Mouse (Mus musculus) midbrain, embryonic 10.5 days (tissue): Measurements from ENCODE around the gene Tmcc2. TPM values are rescaled to one million over a fixed set of nuclear protein-coding genes. Genes with fewer than 3 reads are reported as not detected.

Experiments used
- DNase-seq: peaks from one replicate; pipeline ENCODE4 v3.0.0-alpha.2; 2017; ENCODE audit warnings: low spot score
- H3K27ac ChIP-seq: fragments of 300-500 bp; sonication (generic); replicated peaks from 2 replicates; pipeline ENCODE4 v1.5.1; 2016; ENCODE audit warnings: mild to moderate bottlenecking
- H3K27me3 ChIP-seq: fragments of 300-500 bp; sonication (generic); 2 replicates; pipeline ENCODE4 v1.6.1; 2016; ENCODE audit warnings: low read depth, mild to moderate bottlenecking; ENCODE audit not compliant: poor library complexity, severe bottlenecking
- H3K36me3 ChIP-seq: fragments of 300-500 bp; sonication (generic); 2 replicates; pipeline ENCODE4 v1.6.1; 2016; ENCODE audit warnings: mild to moderate bottlenecking, moderate library complexity
- H3K4me1 ChIP-seq: fragments of 300-500 bp; sonication (generic); 2 replicates; pipeline ENCODE4 v1.6.1; 2016
- H3K4me3 ChIP-seq: fragments of 300-500 bp; sonication (generic); 2 replicates; pipeline ENCODE4 v1.5.1; 2016; ENCODE audit warnings: mild to moderate bottlenecking, moderate library complexity
- H3K9me3 ChIP-seq: fragments of 300-500 bp; sonication (generic); replicated peaks from 2 replicates; pipeline ENCODE4 v1.6.1; 2016; ENCODE audit warnings: mild to moderate bottlenecking
- WGBS: fragments of 180-500 bp; shearing (Covaris S2); methylation state at CpG from one replicate; pipeline ENCODE4 v1.1.7; 2016; 5-methylcytosine and 5-hydroxymethylcytosine counted together
- polyA plus RNA-seq: library from polyadenylated mRNA; unstranded; fragments of >200 nt; fragmentation: Nextera tagmentation; extraction: Ambion mirVana; gene quantifications from 2 replicates; pipeline ENCODE4 v1.2.1, GENCODE M21; 2016

Gene Tmcc2
- polyA plus RNA-seq, 1 experiment from 2014 or later, result 9.6 TPM

DNA sequence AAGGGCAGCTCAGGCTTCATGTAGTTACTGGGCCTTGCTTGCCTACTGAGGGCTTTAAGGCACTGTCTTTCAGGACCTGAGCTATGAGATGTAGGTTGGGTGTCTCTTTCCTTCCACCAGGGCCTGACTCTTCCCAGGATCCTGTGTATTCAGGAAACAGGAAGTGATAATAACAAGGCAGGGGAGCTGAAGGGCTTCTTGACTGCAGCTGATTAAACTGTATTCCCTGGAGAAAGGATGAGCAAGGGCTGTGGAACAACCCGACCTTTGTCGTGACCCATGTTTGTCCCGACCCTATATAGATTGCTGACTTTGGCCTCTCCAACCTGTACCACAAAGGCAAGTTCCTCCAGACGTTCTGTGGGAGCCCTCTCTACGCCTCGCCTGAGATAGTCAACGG, 61.4 kb downstream of the Tmcc2 start:
- H3K36me3 ChIP-seq, result peaks cover 88% of the 10 kb centered on the region
- H3K4me1 ChIP-seq, result peaks cover 98% of the 10 kb centered on the region
- no peak for DNase-seq
- peak overlapping the region; percentile 91 for H3K27ac ChIP-seq
- 84% methylated on average over 7 of the region's 7 CpGs for WGBS
- H3K4me3 ChIP-seq, result no peak overlapping the region
- H3K9me3 ChIP-seq, result no peaks in the 10 kb centered on the region
- H3K27me3 ChIP-seq, result no peaks in the 10 kb centered on the region

DNA sequence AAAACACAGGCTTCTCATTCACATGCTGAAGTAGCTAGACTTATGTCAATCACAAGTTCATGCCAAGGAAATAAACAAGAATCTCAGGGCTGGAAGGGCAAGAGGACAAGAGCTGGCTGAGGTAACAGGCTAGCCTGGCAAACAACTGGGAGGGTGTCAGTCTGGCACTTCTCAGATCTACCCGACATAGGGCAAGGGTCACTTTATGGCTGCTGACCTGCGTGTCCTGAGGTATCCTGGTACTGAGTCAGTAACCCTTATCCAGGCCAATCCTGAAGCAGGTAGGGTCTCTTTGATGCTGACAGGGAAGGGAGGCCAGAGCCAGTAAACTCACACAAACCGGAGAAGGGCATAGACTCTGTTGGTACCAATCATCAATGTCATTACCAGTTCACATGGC, 62.5 kb downstream of the Tmcc2 start:
- H3K4me3 ChIP-seq, result no peak overlapping the region
- peaks cover 97% of the 10 kb centered on the region for H3K36me3 ChIP-seq
- no peak for DNase-seq
- no peaks in the 10 kb centered on the region for H3K9me3 ChIP-seq
- H3K4me1 ChIP-seq, result peaks cover 98% of the 10 kb centered on the region
- WGBS, result 80% methylated on average over 3 of the region's 3 CpGs
- H3K27ac ChIP-seq, result peak overlapping the region; percentile 58; the same call in 1 of the 2 replicates
- H3K27me3 ChIP-seq, result no peaks in the 10 kb centered on the region

DNA sequence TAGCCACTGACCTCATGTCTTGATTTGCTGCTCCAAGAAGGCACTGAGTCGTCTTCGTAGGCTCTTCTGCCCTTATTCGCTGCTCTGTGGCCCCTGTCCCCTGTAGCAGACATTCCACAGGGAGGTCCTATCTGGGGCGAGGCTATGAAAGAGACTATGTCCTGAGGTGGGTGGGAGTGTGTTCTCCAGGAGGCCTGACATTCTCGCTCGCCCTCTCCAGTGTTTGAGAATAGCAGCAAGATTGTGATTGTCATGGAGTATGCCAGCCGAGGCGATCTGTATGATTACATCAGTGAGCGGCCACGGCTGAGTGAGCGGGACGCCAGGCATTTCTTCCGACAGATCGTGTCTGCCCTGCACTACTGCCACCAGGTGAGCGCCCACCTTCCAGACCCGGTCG, 63.6 kb downstream of the Tmcc2 start:
- Histone ChIP-seq H3K27ac (peak overlapping the region; percentile 95), H3K4me1 (peaks cover 98% of the 10 kb centered on the region), H3K9me3 (no peaks in the 10 kb centered on the region), H3K27me3 (no peaks in the 10 kb centered on the region), H3K4me3 (no peak overlapping the region), H3K36me3 (peaks cover 87% of the 10 kb centered on the region)
- DNase-seq, result no peak
- 90% methylated on average over 17 of the region's 17 CpGs for WGBS

DNA sequence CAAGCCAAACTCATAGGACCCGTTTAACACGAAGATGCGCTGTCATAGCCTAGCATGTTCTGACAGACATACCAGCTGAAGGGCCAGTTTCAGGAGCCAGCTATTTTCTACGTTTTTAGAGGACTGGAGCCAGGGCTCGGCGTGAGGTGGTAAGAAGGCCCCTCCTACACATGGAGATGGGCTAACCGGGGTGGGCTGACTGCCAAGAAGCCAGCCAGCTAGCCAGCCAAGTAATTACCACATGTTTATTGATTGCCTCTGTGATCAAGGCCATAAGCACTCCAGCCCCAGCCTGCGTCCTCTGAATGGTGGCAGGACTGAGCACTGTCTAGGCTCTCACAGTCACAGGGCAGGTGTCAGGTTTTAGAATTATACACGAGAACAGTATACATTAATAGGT, 64.3 kb downstream of the Tmcc2 start:
- WGBS, result 84% methylated on average over 9 of the region's 9 CpGs
- Histone ChIP-seq H3K36me3 (peaks cover 80% of the 10 kb centered on the region), H3K4me1 (peaks cover 98% of the 10 kb centered on the region), H3K27me3 (no peaks in the 10 kb centered on the region), H3K27ac (peak overlapping the region; percentile 95), H3K9me3 (no peaks in the 10 kb centered on the region), H3K4me3 (no peak overlapping the region)
- DNase-seq, result no peak

DNA sequence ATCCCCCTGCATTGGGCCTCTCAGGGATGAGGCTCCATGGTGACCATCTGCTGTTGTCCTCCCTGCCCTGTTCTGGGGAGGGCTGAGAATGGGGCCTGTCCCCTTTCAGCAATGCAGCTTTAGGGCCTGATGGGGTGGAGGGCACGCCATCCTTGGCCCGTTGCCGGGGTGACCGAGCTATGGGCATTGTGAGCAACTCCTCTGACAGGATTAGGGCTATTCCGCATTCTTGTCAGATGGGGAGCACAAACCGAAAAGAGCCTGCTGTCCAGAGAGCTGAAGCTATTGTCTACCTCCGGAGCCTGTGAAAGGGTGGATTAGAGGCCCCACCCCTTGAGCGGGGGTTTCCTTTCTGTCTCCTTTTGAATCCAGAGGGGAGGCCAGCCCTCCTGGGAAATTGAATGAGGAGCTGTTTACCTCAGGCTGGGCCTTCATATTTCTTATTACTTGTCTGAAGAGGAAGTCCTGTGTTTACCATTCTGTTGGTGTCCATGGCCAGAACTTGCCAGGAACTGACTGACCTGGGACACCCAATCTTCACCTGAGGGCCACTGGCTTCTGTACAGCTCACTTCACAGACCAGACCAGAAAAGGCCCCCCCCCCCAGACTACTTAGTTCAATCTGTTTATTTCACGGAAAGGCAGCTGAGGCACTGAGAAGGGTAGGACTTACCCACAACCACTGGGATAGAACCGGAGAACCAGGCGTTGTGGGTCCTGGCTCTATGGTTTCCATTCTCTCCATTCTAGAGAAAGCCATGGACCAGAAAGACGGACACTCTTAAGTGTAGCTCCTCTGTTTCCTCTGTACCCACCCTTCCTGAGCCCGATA, 68.2 kb downstream of the Tmcc2 start:
- Histone ChIP-seq H3K36me3 (peaks cover 81% of the 10 kb centered on the region), H3K4me3 (peak overlapping the region; percentile 88), H3K27me3 (no peaks in the 10 kb centered on the region), H3K9me3 (no peaks in the 10 kb centered on the region), H3K27ac (peak overlapping the region; percentile 95), H3K4me1 (peaks cover 100% of the 10 kb centered on the region)
- peak; percentile 99 for DNase-seq
- WGBS, result 8% methylated on average over 13 of the region's 13 CpGs

DNA sequence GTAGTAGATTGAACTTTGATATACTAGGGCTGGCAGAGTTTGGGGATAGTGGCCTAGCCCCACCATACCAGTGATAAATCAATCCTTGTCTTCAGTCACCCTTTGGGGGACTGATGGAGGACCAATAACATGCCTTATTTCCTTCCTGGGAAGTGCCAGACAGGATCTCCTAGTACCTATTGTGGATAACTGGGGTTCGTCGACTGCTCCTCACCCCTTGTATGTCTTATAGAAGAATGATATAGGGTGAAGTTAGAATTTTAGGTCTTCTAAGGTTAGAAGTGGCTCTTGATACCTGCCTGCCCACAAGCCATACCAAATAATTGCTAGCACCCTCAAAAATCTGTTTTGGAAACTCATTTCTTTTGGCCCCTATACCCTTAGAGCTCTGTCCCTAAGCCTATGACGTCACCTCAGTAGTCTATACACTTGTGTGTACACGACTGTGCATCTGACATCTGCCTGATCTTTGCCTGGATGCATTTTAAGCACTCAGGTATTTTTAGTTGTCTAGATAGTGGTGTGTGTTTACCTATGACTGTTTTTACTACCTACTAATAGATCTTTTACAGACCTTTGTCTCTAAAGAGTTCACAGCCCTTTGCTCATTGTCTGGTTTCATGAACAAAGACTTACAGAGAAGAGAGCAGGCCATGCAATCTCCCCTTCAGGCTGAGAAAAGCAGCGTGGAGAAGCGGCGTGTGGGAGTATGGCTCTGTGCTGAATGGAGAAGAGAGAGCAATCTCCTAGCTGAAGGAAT, 69.1 kb downstream of the Tmcc2 start:
- no peak for DNase-seq
- WGBS, result 24% methylated on average over 7 of the region's 7 CpGs
- Histone ChIP-seq H3K36me3 (peaks cover 78% of the 10 kb centered on the region), H3K9me3 (no peaks in the 10 kb centered on the region), H3K27me3 (no peaks in the 10 kb centered on the region), H3K4me3 (peak overlapping the region; percentile 88), H3K4me1 (peaks cover 100% of the 10 kb centered on the region), H3K27ac (peak overlapping the region; percentile 95)

DNA sequence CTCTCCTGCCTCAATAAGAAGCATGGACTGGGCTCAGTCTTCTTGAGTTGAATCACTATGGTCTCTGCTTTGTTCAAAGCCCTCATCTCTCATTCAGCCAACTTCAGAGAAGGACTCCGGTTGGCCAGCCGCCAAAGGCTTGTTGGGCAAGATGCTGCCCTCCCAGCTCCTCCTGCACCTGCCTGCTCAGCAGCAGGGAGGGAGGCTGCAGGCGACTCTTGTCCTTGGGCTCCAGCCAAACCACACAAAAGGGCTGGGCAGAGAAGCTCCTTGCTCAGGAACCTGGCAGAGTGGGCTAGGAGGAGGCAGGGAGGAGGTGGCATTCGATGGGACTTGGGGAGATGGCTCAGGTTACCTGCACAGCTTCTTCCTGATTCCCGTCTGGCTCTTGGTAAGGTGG, 71.8 kb downstream of the Tmcc2 start:
- WGBS, result 53% methylated on average over 5 of the region's 5 CpGs
- Histone ChIP-seq H3K4me3 (peak overlapping the region; percentile 88), H3K27me3 (peaks cover 13% of the 10 kb centered on the region), H3K27ac (peak overlapping the region; percentile 95), H3K4me1 (peaks cover 94% of the 10 kb centered on the region), H3K9me3 (no peaks in the 10 kb centered on the region), H3K36me3 (peaks cover 50% of the 10 kb centered on the region)
- peak; percentile 40 for DNase-seq

DNA sequence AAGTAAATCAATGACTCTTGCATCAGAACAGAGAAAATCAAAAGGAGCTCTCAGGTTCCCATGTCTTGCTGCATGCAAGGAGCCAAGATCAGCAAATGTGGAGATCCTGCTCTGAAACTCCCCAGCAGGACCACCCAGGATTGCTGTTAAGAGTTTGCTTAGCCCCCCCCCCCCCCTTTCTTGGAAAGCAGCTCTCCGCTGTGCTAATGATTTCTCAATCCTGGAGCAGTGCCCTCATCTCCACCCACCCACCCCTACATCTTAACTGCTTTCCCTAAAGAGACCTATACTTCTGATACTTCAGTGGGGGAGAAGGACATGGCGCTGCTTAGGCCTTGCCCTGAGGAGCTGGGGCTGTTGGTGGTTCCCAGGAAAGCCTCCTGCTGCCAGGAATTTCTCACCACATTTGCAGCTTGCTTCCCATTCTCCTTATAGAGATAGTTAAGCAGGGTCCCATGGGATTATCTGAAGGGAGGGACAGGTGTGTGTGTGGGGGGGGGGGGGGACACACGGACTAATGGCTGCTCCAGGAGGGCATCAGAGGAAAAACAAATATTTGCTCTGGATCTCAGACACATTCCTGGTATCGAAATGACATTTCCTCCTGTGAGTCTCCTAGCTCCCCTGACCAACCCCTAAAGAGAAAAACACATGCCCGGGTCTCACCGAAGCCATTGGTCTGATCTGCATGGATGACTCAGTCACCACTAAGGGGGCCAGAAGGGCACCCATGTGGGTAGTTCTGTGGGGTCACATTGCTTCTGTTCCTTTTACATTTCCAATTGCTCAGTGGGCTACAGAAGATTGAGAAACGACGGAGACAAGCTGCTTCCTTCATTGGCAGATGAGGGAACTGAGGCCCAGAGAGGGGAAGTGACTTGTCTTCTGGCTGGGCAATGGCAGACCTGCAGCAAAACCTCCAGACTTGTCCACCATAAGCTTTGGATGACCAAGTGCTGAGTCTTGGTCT, 72.9 kb downstream of the Tmcc2 start:
- Histone ChIP-seq H3K4me3 (peak overlapping the region; percentile 88), H3K27ac (peak overlapping the region; percentile 95), H3K36me3 (peaks cover 44% of the 10 kb centered on the region), H3K9me3 (no peaks in the 10 kb centered on the region), H3K27me3 (peaks cover 17% of the 10 kb centered on the region), H3K4me1 (peaks cover 94% of the 10 kb centered on the region)
- no peak for DNase-seq
- WGBS, result 34% methylated on average over 8 of the region's 8 CpGs

DNA sequence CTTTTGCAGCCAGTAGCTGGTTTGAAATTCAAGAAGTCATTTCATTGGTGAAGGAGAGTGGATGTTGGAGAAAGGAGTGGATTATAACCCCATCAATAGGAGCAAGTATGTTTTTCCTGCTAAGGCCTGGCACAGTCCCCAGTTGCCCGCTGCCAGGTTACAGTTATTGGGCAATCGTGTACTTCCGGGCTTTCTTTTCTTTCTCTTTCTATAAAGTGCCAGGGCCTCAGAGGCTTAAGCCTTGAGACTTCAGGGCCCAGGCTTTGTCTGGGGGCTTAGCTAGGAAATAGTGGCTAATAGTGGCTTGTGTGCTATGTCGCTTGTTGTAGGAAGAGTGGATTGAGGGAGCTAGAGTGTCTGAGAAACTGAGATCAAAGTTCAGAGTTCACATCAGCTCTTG, 73.7 kb downstream of the Tmcc2 start:
- H3K27me3 ChIP-seq, result peaks cover 18% of the 10 kb centered on the region
- peaks cover 44% of the 10 kb centered on the region for H3K36me3 ChIP-seq
- H3K4me3 ChIP-seq, result peak overlapping the region; percentile 88
- DNase-seq, result peak; percentile 51
- peaks cover 93% of the 10 kb centered on the region for H3K4me1 ChIP-seq
- H3K27ac ChIP-seq, result peak overlapping the region; percentile 95
- H3K9me3 ChIP-seq, result no peaks in the 10 kb centered on the region
- 27% methylated on average over 4 of the region's 4 CpGs for WGBS

DNA sequence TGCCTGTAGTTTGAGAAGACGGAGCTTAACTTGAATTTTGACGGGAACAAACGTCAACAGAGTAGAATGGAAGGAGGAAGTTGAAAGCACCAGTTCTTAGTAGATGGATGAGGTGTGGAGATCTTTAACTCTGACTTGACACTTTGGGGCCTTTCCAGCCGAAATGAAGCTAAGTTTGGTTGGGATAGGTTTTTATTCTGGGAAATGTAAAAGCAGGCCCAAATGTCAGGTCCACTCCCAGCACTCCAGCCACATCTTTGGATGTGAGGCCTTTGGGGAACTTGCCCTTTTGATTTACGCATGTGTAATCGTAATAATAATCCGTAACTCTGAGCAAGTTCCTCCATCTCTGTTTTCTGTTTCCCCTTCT, 74.5 kb downstream of the Tmcc2 start:
- H3K4me1 ChIP-seq, result peaks cover 91% of the 10 kb centered on the region
- H3K9me3 ChIP-seq, result no peaks in the 10 kb centered on the region
- no peak for DNase-seq
- H3K4me3 ChIP-seq, result peak overlapping the region; percentile 88
- H3K36me3 ChIP-seq, result peaks cover 43% of the 10 kb centered on the region
- H3K27me3 ChIP-seq, result peaks cover 22% of the 10 kb centered on the region
- WGBS, result 25% methylated on average over 7 of the region's 7 CpGs
- H3K27ac ChIP-seq, result peak overlapping the region; percentile 95

DNA sequence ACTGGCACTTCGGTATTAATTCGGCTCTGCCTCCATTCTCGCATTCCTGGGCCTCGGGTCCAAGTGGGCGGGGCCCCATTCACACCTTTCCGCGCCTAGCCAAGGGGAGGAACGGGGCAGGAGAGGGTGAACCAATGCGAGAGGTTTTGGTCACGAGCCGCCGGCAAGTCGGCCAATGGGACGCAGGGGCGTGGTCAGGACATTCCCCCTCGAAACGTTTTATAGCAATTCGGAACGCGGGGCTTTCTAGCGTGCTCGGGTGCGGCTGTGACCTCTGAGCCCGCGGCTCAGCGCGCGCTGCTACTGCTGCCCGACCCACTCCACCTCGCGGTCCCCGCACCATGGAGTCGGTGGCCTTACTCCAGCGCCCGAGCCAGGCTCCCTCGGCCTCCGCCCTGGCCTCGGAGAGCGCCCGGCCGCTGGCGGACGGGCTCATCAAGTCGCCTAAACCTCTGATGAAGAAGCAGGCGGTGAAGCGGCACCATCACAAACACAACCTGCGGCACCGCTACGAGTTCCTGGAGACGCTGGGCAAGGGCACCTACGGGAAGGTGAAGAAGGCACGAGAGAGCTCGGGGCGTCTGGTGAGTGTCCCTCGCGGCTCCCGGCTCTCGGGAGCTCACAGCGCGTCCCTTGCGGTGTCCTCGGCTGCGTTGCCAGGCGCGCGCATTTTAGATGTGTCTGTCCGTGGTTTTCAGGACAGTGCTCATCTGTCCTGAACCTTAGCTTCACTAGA, 75.0 kb downstream of the Tmcc2 start, which contains the start of gene Nuak2:
Gene Nuak2, plus strand, starts transcription at position 238 of the 736 bp plus-strand sequence.
- Histone ChIP-seq H3K36me3 (peaks cover 38% of the 10 kb centered on the region), H3K4me1 (peaks cover 89% of the 10 kb centered on the region), H3K27me3 (peaks cover 22% of the 10 kb centered on the region), H3K9me3 (no peaks in the 10 kb centered on the region), H3K27ac (peak within 1 kb of the TSS; percentile 95), H3K4me3 (peak within 1 kb of the TSS; percentile 88)
- DNase-seq, result peak; percentile 95
- WGBS, result under 1% methylated on average over 67 of the region's 67 CpGs
